Mouse (Mus musculus): ENCODE measurements around the gene Ubn2. TPM values are rescaled to one million over a fixed set of nuclear protein-coding genes. Genes with fewer than 3 reads are reported as not detected.
"Not testable (repeated sequence)": the region's sequence is repeated elsewhere in the genome, so short reads cannot be mapped to it uniquely, and the experiment has no call there.

Gene Ubn2
- total RNA-seq, 2 experiments from 2014 or later: 15.6 to 58.2 TPM

DNA sequence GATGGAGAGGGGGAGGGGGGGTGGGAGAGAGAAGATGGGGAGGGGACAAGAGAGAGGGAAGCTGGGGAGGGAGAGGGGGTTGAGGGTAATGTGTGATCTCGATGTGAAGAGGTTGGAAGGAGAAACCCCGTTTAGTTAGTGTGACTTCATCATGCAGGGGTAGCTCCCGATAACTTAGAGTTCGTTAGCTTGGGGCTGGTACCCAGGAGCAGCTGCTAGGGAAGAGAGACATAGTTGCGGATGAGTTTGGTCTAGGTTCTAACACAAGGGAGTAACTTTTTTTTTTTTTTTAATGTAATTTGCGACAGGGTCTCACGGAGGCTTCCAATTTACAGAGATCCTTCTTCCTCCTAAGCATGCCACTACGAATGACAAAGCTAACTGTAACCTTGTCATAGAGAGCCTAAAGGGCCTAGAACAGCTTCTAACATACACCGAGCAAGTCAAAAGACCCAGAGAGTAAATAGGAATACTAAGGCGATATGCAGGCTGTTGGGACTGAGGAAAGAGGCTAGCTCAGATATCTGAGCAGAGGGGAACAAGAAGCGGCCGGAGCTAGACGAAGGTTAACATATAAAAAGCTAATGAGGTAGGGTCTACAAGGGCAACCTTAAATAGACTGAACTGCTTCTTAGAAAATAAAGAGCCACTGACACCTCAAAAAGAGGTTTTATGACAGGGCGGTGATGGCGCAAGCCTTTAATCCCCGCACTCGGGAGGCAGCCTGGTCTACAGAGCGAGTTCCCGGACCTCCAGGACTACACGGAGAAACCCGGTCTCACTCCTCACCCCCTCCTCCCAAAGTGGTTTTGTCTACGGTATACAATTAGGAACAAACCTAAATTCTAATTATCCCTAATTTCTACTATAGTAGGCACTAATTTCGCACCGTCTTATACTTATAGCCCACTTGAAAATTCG is 99.0 kb downstream of the Ubn2 start:
- 0 out of 2 replicates have a peak, but pooled peaks have one; percentile 9 for ATAC-seq (replicated peaks; ENCODE audit: low FRiP score, low TSS enrichment, poor library complexity, severe bottlenecking)

GRCm38 (mm10) chr6:38533428-38534405 is 100.0 kb downstream of the Ubn2 start, which contains the start of gene Fmc1:
TSS of gene Fmc1 (plus strand) at chr6:38533502.
- ATAC-seq (replicated peaks; ENCODE audit: low FRiP score, low TSS enrichment, poor library complexity, severe bottlenecking): peak; percentile 81

GRCm38 (mm10) chr6:38534640-38535365 is 101.1 kb downstream of the Ubn2 start:
- peak; percentile 72 for ATAC-seq (replicated peaks; ENCODE audit: low FRiP score, low TSS enrichment, poor library complexity, severe bottlenecking)

DNA sequence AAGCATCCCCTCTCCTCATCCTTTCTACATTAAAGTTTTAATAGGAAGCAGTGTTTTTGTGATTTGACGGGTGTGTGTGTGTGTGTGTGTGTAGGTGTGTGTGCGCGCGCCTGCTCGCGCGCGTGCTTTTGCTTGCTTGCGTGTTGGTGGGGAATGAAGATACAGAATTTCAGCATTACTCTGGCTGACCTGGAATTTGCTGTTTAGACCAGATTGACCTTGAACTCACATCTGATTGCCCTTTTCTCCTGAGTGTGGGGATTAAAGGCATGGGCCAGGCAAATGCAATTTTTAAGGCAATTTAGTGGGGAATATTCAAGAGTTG is 101.6 kb downstream of the Ubn2 start:
- ATAC-seq (replicated peaks; ENCODE audit: low FRiP score, low TSS enrichment, poor library complexity, severe bottlenecking): no peak

- no peak for ATAC-seq (replicated peaks; ENCODE audit: low FRiP score, low TSS enrichment, poor library complexity, severe bottlenecking)
Measured at GRCm38 (mm10) chr6:38535788-38536187, 102.0 kb downstream of the Ubn2 start.

GRCm38 (mm10) chr6:38544141-38544540 is 110.4 kb downstream of the Ubn2 start:
- not testable (repeated sequence) for ATAC-seq (replicated peaks; ENCODE audit: low FRiP score, low TSS enrichment, poor library complexity, severe bottlenecking)

DNA sequence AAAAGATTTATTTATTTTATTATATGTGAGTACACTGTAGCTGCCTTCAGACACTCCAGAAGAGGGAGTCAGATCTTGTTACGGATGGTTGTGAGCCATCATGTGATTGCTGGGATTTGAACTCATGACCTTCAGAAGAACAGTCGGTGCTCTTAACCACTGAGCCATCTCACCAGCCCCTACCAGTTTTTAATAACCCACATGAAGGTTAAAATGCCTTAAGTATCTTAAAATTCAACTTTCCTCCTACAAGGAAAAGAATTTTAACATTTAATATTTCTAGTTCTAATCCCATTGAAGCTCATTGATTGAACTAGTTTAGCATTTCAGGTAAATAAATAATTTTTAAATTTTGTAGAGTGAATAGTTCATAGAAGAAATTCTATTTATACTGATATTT is 113.3 kb downstream of the Ubn2 start:
- ATAC-seq (replicated peaks; ENCODE audit: low FRiP score, low TSS enrichment, poor library complexity, severe bottlenecking): not testable (repeated sequence)

- ATAC-seq (replicated peaks; ENCODE audit: low FRiP score, low TSS enrichment, poor library complexity, severe bottlenecking): no peak
Measured at GRCm38 (mm10) chr6:38547707-38548106, 114.0 kb downstream of the Ubn2 start.

DNA sequence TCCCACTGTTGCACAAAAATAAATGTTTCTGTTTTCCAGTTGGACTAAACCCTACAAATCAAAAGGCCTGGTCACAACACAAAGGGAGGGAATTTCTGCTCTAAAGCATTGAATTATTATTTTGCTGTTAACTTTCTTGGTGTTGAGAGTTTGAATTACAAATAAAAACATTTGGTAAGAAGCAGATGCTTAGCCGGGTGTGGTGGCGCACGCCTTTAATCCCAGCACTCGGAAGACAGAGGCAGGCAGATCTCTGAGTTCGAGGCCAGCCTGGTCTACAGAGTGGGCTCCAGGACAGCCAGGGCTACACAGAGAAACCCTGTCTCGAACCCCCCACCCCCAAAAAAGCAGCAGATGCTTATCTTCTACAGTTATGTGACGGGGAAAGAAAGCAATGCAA is 114.8 kb downstream of the Ubn2 start:
- ATAC-seq (replicated peaks; ENCODE audit: low FRiP score, low TSS enrichment, poor library complexity, severe bottlenecking): not testable (repeated sequence)

DNA sequence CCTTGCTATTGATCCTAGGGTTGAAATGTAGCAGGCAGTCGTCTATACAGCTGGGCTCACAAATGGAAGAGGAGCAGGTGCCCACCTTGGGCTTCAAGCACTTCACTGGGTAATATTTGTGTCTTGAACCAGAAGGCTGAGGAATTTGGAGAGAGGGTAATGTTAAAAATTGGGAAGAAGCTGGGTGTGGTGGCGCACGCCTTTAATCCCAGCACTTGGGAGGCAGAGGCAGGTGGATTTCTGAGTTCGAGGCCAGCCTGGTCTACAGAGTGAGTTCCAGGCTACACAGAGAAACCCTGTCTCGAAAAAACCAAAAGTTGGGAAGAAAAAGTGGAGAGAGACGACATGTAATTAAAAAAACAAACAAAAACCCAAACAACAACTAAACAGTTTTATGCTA is 116.1 kb downstream of the Ubn2 start:
- not testable (repeated sequence) for ATAC-seq (replicated peaks; ENCODE audit: low FRiP score, low TSS enrichment, poor library complexity, severe bottlenecking)

DNA sequence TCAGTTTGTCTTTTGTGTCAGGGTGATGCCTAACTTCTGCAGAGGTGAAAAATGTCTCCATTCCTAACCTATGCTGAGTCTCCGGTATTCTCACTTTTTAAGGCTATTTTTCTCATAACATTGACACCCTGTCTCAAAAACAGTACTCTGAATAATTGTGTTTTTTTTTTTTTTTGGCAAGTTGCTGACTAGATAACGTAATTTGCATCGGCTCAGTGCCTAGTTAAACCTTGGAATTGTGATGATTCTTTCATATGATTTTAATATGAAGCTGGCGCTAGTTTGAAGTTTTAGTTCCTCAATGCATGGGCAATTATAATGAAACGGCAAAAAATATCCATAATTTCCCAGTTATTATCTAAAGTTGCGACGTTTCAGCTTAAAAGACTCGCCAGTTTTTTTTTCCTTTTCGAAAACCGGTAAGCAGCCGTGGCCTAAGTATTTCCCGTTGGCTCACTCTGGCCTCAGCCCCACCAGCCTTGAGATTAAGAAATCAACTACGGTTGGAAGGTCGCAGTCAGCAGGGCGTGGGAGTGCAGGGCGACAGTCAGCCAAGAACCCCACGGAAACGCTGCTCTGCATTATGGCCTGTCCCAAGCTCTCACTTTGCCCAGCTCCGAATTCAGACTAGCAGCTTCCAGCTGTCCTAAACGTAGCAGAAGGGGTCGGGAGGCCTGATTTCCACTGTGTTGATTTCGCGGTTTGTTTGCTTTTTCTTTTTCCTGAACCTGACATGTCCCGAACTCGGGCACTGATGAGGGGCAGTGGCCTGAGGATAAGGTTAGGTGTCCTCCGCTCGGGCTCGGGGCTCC is 116.7 kb downstream of the Ubn2 start:
- ATAC-seq (replicated peaks; ENCODE audit: low FRiP score, low TSS enrichment, poor library complexity, severe bottlenecking): peak; percentile 67

DNA sequence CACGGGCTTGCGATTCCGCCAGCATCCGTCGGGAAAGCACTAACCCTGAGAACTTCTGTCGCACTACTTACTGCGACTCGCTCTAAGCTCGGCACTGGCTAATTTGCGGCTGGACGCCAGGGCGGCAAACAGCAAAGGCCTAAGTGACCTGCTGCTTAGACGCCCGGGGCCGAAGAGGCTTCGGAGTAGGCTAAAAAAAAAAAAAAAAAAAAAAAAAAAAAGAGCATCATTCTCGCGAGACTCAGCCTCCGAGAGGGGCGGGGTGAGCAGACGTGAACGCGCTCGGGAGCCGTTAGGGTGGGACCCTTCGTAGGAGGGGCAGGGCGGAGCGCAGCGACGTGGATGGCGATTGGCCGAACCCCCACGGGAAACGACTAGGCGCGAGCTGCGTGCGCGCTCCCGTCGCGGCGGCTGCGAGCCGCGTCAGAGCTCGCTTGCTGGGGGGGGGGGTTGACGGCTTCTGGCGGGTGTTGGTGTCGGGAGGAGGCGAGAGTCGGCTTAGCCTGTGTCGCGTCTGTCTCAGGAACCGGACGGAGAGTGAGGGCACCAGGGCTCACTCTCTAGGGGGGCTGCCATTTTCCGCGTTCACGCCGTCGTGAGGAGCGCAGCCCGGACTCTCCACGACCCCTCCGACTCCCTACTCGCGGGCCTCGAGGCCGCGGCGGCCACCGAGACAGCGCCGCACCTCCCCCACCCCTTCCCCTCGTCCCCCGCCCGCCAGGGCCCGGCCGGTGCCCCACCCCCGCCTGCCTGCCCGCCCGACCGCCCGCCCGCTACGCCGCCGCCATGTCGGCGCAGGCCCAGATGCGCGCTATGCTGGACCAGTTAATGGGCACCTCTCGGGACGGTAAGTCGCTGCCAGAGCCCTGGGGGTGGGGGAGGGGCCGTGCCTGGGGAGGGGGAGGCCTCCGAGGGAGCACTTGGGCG is 117.6 kb downstream of the Ubn2 start, which contains the start of gene Luc7l2:
Gene Luc7l2 (plus strand): TSS at position 273 of the 927 bp plus-strand sequence.
- ATAC-seq (replicated peaks; ENCODE audit: low FRiP score, low TSS enrichment, poor library complexity, severe bottlenecking): peak; percentile 77

GRCm38 (mm10) chr6:38551989-38552635 is 118.4 kb downstream of the Ubn2 start:
- ATAC-seq (replicated peaks; ENCODE audit: low FRiP score, low TSS enrichment, poor library complexity, severe bottlenecking): peak; percentile 87

DNA sequence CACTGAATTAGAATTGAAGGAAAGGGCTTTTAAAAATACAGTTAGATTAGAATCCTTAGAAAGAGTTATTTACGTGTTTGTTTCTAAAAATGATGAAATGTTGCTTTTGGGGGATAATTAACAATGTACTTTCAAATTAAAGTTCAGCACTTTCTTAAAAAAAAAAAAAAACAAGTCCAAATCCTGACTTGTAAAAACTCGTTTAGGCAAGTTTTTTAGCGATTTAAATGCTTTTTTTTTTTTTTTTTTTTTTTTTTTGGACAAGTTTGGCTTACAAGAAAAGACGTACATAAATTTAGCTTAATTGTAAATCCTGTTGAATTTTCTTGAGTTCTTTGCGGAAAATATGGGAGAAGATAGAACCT is 118.9 kb downstream of the Ubn2 start:
- no peak for ATAC-seq (replicated peaks; ENCODE audit: low FRiP score, low TSS enrichment, poor library complexity, severe bottlenecking)

Measured in megakaryocyte-erythroid progenitor cell, adult 5-6 weeks (primary cell).